Mouse (Mus musculus) CD8-positive naive resting alpha-beta T cell, adult 2 months (primary cell): ENCODE results near the gene Chit1.

Experiments
- DNase-seq, 2 experiments: peaks; one replicate each; pipeline ENCODE4 v3.0.0; 2022; ENCODE audit warnings: low read depth in 2 of 2, low spot score in 2 of 2

Gene Chit1

GRCm38 (mm10) chr1:134110979-134111378 lies at the start of gene Chit1:
TSS of gene Chit1 (plus strand) at chr1:134111242.
- no peak for DNase-seq

- DNase-seq: no peak
Measured at GRCm38 (mm10) chr1:134061915-134062314, 49.1 kb upstream of the Chit1 start.

GRCm38 (mm10) chr1:134062411-134063085 lies 48.5 kb upstream of the Chit1 start:
- no peak for DNase-seq

GRCm38 (mm10) chr1:134063086-134063772 lies 47.8 kb upstream of the Chit1 start:
- peak in 1 of 2 experiments; percentile 39 for DNase-seq

GRCm38 (mm10) chr1:134063773-134064125 lies 47.3 kb upstream of the Chit1 start:
- peak; percentile 39 to 51 for DNase-seq

GRCm38 (mm10) chr1:134064296-134064831 lies 46.7 kb upstream of the Chit1 start:
- DNase-seq: no peak

GRCm38 (mm10) chr1:134065241-134065809 lies 45.7 kb upstream of the Chit1 start:
- DNase-seq: peak in 1 of 2 experiments; percentile 39

GRCm38 (mm10) chr1:134066554-134066953 lies 44.5 kb upstream of the Chit1 start:
- no peak for DNase-seq

GRCm38 (mm10) chr1:134067143-134067619 lies 43.9 kb upstream of the Chit1 start:
- peak; percentile 57 to 62 for DNase-seq

- no peak for DNase-seq
Measured at GRCm38 (mm10) chr1:134070099-134070669, 40.9 kb upstream of the Chit1 start.

GRCm38 (mm10) chr1:134071411-134072018 lies 39.5 kb upstream of the Chit1 start:
- no peak for DNase-seq

GRCm38 (mm10) chr1:134073061-134073564 lies 37.9 kb upstream of the Chit1 start:
- no peak for DNase-seq

- no peak for DNase-seq
Measured at GRCm38 (mm10) chr1:134073658-134074057, 37.4 kb upstream of the Chit1 start.

GRCm38 (mm10) chr1:134074184-134074583 lies 36.9 kb upstream of the Chit1 start:
- no peak for DNase-seq

GRCm38 (mm10) chr1:134074606-134075005 lies 36.4 kb upstream of the Chit1 start:
- no peak for DNase-seq

GRCm38 (mm10) chr1:134075532-134075931 lies 35.5 kb upstream of the Chit1 start:
- DNase-seq: no peak

GRCm38 (mm10) chr1:134076789-134077188 lies 34.3 kb upstream of the Chit1 start:
- DNase-seq: no peak

- no peak for DNase-seq
Measured at GRCm38 (mm10) chr1:134077389-134078060, 33.5 kb upstream of the Chit1 start.

- DNase-seq: no peak
Measured at GRCm38 (mm10) chr1:134078061-134078795, 32.8 kb upstream of the Chit1 start.
